Mouse (Mus musculus) heart, embryonic 12.5 days (tissue): ENCODE measurements around the gene Srrm4. TPM values are rescaled to one million over a fixed set of nuclear protein-coding genes. Genes with fewer than 3 reads are reported as not detected.

Experiments used
- ATAC-seq: fragments of 200-750 bp; cut with Nextera tagmentation; 2 replicates; pipeline ENCODE4 v1.8.0; 2017; ENCODE audit warnings: moderate TSS enrichment, moderate library complexity; ENCODE audit not compliant: insufficient number of reproducible peaks, low FRiP score
- H3K27ac ChIP-seq: fragments of 300-500 bp; sonication (generic); 2 replicates; pipeline ENCODE4 v1.5.1; 2016; ENCODE audit warnings: mild to moderate bottlenecking, moderate library complexity; ENCODE audit not compliant: poor library complexity, severe bottlenecking
- H3K27me3 ChIP-seq: fragments of 300-500 bp; sonication (generic); replicated peaks from 2 replicates; pipeline ENCODE4 v1.6.1; 2016; ENCODE audit warnings: mild to moderate bottlenecking, moderate library complexity
- H3K36me3 ChIP-seq: fragments of 300-500 bp; sonication (generic); 2 replicates; pipeline ENCODE4 v1.6.1; 2016; ENCODE audit warnings: mild to moderate bottlenecking, moderate library complexity
- H3K4me1 ChIP-seq: fragments of 300-500 bp; sonication (generic); replicated peaks from 2 replicates; pipeline ENCODE4 v1.6.1; 2016; ENCODE audit warnings: mild to moderate bottlenecking
- H3K4me2 ChIP-seq: fragments of 300-500 bp; sonication (generic); 2 replicates; pipeline ENCODE4 v1.6.1; 2016; ENCODE audit warnings: mild to moderate bottlenecking, moderate library complexity
- H3K4me3 ChIP-seq: fragments of 300-500 bp; sonication (generic); 2 replicates; pipeline ENCODE4 v1.5.1; 2016; ENCODE audit warnings: mild to moderate bottlenecking
- H3K9ac ChIP-seq: fragments of 300-500 bp; sonication (generic); 2 replicates; pipeline ENCODE4 v1.6.1; 2016; ENCODE audit warnings: mild to moderate bottlenecking, moderate library complexity
- H3K9me3 ChIP-seq: fragments of 300-500 bp; sonication (generic); replicated peaks from 2 replicates; pipeline ENCODE4 v1.6.1; 2016; ENCODE audit warnings: mild to moderate bottlenecking, moderate library complexity
- WGBS: fragments of 180-500 bp; shearing (Covaris S2); methylation state at CpG from one replicate; pipeline ENCODE4 v1.1.7; 2016; 5-methylcytosine and 5-hydroxymethylcytosine counted together
- polyA plus RNA-seq: library from polyadenylated mRNA; unstranded; fragments of >200 nt; fragmentation: Nextera tagmentation; extraction: Ambion mirVana; gene quantifications from 2 replicates; pipeline ENCODE4 v1.2.1, GENCODE M21; 2016

Srrm4 gene
- polyA plus RNA-seq, 1 experiment from 2014 or later = 1.7 TPM

DNA sequence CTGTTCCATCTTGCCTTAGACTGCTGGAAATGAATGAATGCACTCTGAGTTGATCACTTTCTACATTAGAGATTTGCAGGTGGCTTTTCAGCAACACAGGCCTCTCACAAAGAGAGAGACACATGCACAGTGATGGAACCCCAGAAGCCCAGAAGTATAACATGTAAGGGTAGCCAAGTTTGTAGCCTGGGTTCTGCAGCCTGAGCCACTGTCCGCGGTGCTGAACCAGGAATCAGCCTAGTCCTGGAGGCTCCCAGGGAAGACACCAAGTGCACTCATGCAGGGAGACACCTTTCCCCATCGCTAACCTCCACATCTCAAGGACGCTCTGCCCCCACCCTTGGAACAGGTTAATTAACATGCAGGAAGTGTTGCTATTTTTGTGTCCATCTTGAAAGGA, 73.6 kb downstream of the Srrm4 start:
- Histone ChIP-seq H3K9me3 (no peaks in the 10 kb centered on the region), H3K27me3 (no peaks in the 10 kb centered on the region), H3K4me2 (no peak overlapping the region), H3K4me3 (no peak overlapping the region), H3K36me3 (no peaks in the 10 kb centered on the region), H3K9ac (no peak overlapping the region), H3K27ac (no peak overlapping the region), H3K4me1 (peaks cover 4% of the 10 kb centered on the region)
- ATAC-seq = no peak
- WGBS = 21% methylated on average over 4 of the region's 4 CpGs

DNA sequence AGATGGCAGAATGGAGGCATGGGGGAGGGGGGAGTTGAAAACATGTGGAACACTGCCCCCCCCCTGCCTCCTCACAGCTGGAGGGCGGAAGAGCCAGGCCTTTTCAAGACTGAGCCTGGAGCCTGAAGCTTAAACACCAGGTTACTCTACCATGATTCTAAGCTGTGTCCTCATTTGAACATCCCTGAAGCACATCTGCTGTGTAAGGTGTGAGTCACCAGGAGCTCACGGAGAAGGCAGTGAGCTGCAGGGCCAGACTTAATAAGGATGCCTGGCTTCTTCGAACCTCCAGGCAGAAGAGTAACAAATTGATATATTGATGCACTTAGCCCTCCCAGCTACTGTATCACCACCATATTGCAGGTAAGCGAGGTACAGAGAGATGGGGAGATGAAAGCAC, 79.5 kb downstream of the Srrm4 start:
- no peak overlapping the region for H3K4me2 ChIP-seq
- peaks cover 21% of the 10 kb centered on the region for H3K4me1 ChIP-seq
- no peaks in the 10 kb centered on the region; the same call in 1 of the 2 replicates for H3K9me3 ChIP-seq
- 57% methylated on average over 4 of the region's 4 CpGs for WGBS
- no peaks in the 10 kb centered on the region for H3K27me3 ChIP-seq
- no peak for ATAC-seq
- no peaks in the 10 kb centered on the region for H3K36me3 ChIP-seq
- no peak overlapping the region for H3K27ac ChIP-seq
- H3K9ac ChIP-seq = no peak overlapping the region
- H3K4me3 ChIP-seq = no peak overlapping the region

DNA sequence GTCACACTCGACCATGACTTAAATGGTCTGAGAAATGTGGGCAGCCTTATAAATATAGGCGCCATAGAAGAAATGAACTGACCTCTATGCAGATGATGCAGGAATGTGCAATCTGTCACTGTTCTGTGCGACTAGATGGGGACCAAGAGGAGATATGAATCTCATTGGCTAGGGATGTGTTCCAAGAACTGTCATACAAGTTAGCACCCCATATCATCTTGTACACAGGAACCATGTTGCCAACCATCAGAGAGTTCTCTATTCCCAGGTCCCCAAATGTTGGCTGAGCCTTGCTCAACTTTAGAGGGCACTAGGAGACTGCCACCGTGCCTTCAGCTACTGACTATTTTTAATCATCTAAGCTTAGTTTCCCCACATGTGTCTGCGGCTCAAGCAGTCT, 81.4 kb downstream of the Srrm4 start:
- no peak for ATAC-seq
- Histone ChIP-seq H3K9me3 (no peaks in the 10 kb centered on the region; the same call in 1 of the 2 replicates), H3K4me1 (peaks cover 21% of the 10 kb centered on the region), H3K9ac (no peak overlapping the region), H3K36me3 (no peaks in the 10 kb centered on the region), H3K4me2 (no peak overlapping the region), H3K27me3 (no peaks in the 10 kb centered on the region), H3K27ac (no peak overlapping the region), H3K4me3 (no peak overlapping the region)
- WGBS = 64% methylated on average over 5 of the region's 5 CpGs

DNA sequence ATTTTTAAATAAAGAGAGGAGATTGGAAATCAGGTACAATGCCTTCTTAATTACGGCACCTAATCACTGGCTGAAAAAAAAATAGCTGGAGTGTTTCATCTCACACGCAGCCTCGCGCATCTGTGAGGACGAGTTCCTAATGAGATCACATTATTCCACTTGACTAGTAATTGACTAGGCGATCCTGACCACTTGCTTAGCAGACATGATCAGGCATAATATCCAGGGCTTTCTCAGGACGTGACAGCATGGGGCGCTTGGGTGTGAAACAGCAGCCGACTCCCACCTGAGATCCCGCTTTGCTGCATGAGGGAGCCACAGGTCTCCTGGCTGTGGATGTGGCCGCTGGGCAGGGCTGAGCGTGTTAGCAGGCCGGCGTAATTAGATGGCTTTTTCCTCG, 90.3 kb downstream of the Srrm4 start:
- 72% methylated on average over 15 of the region's 15 CpGs for WGBS
- ATAC-seq = no peak
- H3K4me2 ChIP-seq = no peak overlapping the region

DNA sequence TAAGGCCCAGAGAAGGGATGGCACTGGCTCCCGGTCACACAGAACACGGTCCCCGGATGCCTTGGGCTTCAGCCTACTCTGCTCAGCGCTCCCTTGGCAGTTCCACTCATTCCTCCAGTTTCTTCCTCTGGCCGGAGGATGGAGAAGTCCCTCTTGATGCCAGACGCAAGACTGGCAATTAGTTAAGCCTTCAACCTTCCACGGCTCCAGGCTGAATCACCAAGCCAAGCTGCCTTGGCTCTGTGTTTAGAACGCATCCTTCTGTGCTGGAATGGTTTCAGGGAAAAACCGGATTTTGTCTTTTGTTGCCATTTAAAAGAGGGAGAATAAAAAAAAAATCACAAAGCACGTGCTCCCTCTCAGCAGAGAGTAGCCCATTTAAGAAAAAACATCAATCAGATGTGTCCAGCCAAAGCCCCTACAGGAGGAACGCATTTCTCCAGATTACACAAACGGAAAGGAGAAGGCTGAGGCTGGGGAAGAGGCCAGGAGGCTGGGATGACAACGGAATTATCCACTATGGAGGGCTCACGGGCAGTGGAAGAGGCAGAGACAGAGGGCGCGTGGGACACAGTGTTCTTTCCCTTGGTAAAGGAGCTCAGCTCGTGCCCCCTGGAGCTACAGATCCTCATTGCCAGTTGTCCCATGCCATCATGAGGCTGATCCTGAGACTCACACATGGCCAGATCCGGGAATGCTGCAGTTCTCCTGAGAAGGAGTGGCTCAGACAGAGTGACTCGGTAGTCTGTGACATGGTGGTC, 92.6 kb downstream of the Srrm4 start:
- ATAC-seq = no peak
- Histone ChIP-seq H3K27me3 (peaks cover under 1% of the 10 kb centered on the region; the same call in 1 of the 2 replicates), H3K27ac (no peak overlapping the region), H3K36me3 (no peaks in the 10 kb centered on the region), H3K4me2 (no peak overlapping the region), H3K9ac (no peak overlapping the region), H3K9me3 (no peaks in the 10 kb centered on the region), H3K4me1 (0 out of 2 replicates have a peak, but pooled peaks cover 4% of the 10 kb centered on the region), H3K4me3 (no peak overlapping the region)
- WGBS = 77% methylated on average over 19 of the region's 19 CpGs

More for the DNA sequence above, 90.3 kb downstream of the Srrm4 start:
- Histone ChIP-seq H3K9ac (no peak overlapping the region), H3K36me3 (no peaks in the 10 kb centered on the region), H3K4me3 (no peak overlapping the region), H3K27me3 (no peaks in the 10 kb centered on the region), H3K9me3 (no peaks in the 10 kb centered on the region), H3K27ac (no peak overlapping the region), H3K4me1 (0 out of 2 replicates have a peak, but pooled peaks cover 4% of the 10 kb centered on the region)

DNA sequence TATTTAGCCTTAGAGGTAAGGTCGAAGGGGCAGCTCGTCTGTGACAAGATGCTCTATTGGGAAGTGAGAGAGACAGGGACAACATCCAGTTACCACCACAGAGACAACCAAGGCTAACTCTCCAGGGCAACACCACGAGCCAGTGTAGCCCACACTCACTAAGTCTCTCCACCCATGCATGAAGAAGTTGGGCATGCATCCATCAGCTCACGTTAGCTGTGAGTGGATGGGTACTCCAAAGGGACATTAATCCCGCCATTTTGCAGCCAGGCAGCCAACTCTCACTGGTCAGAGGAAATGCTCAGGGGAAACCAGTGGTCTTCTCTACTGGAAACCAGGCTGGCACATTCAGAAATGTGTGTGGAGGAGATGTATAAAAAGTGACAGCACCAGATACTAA, 93.8 kb downstream of the Srrm4 start:
- Histone ChIP-seq H3K9ac (no peak overlapping the region), H3K27ac (no peak overlapping the region), H3K4me2 (no peak overlapping the region), H3K4me3 (no peak overlapping the region), H3K36me3 (no peaks in the 10 kb centered on the region), H3K4me1 (0 out of 2 replicates have a peak, but pooled peaks cover 4% of the 10 kb centered on the region), H3K27me3 (peaks cover 3% of the 10 kb centered on the region; the same call in 1 of the 2 replicates), H3K9me3 (no peaks in the 10 kb centered on the region)
- ATAC-seq = no peak
- 77% methylated on average over 5 of the region's 5 CpGs for WGBS

DNA sequence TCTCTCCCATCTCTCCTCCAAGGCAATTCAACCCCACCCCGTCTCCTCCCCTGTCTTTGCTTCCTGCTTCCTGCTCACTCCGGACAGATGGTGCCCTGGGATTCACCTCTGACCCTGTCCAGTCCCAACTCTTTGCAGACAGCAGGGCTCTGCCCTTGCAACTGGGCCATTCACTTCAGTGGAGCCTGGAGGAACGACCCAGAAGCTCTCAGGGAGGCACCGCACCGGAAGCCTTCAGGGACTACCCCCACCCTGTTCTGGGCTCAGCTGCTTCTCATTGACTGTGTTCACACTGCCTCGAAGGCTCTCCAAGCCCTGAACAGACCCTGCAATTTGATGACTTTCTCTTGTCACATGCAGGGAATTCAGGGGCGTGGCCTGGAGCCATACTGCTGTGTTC, 94.4 kb downstream of the Srrm4 start:
- H3K36me3 ChIP-seq = no peaks in the 10 kb centered on the region
- no peak overlapping the region for H3K27ac ChIP-seq
- no peak overlapping the region for H3K4me3 ChIP-seq
- no peaks in the 10 kb centered on the region for H3K9me3 ChIP-seq
- H3K27me3 ChIP-seq = peaks cover 3% of the 10 kb centered on the region; the same call in 1 of the 2 replicates
- H3K4me1 ChIP-seq = peaks cover 10% of the 10 kb centered on the region
- 0 out of 2 replicates have a peak, but pooled peaks have one; percentile 22 for ATAC-seq
- H3K4me2 ChIP-seq = no peak overlapping the region
- no peak overlapping the region for H3K9ac ChIP-seq
- 47% methylated on average over 7 of the region's 7 CpGs for WGBS

DNA sequence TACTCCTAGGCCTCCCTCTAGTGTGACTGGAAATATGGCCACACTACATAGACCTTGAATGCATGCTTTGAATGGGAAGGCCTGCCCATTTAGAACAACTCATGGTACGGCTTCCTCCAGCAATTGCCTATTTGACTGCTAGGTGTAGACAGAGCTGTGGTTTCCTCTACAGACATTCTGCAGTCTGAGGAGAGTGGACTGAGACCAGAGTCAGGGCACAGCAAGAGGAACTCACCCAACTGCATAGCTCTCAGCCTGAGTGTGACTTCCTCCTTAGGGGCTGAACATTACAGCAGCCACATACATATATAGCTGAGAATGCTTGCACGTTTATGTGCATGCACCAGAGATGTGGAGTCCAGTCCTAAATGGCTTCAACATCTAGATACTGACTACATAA, 94.9 kb downstream of the Srrm4 start:
- Histone ChIP-seq H3K4me3 (no peak overlapping the region), H3K36me3 (no peaks in the 10 kb centered on the region), H3K9me3 (no peaks in the 10 kb centered on the region), H3K27me3 (peaks cover 3% of the 10 kb centered on the region; the same call in 1 of the 2 replicates), H3K4me2 (no peak overlapping the region), H3K27ac (no peak overlapping the region), H3K4me1 (peaks cover 15% of the 10 kb centered on the region), H3K9ac (no peak overlapping the region)
- ATAC-seq = no peak
- WGBS = 73% methylated on average over 2 of the region's 2 CpGs

DNA sequence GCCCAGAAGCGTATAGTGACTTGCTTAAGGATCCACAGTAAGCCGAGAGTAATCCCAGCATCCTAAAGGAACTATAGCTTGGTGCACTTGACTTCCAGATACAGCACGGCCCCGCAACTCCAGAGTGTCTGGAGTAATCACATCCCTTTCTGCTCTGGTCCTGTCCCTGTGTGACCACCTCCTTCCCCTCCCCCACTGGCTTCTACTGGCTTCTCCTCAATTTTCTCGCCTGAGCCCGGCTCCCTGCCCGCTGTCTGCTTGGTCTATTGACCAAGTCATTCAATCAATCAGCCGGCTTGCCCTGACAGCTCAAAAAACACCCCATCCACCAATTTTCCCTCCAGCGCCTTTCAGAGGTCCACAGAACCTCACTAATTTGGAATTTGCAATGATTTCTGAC, 96.2 kb downstream of the Srrm4 start:
- 69% methylated on average over 9 of the region's 9 CpGs for WGBS
- H3K27ac ChIP-seq = no peak overlapping the region
- H3K4me2 ChIP-seq = no peak overlapping the region
- H3K36me3 ChIP-seq = no peaks in the 10 kb centered on the region
- ATAC-seq = no peak
- peaks cover 3% of the 10 kb centered on the region; the same call in 1 of the 2 replicates for H3K27me3 ChIP-seq
- no peaks in the 10 kb centered on the region for H3K9me3 ChIP-seq
- peaks cover 27% of the 10 kb centered on the region for H3K4me1 ChIP-seq
- no peak overlapping the region for H3K4me3 ChIP-seq
- H3K9ac ChIP-seq = no peak overlapping the region

DNA sequence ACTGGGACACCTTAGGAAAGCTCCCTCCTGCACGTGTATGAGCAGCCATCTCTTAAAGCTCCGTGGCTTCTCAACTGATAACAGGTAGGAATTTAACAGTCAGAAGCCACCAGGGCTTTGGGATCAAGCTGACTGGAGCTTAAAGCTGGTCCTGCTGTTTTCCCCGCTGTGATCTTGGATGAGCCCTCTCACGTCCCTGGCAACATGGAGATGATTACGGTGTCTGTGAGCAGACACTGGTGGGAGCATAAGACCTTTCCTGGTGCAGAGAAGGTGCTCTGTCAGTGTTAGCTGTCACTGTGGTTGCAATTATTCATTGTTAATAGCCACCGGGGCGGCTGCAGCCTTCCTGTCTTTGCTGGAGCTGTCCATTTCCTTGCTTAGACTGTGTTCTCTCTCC, 97.2 kb downstream of the Srrm4 start:
- WGBS = 29% methylated on average over 7 of the region's 7 CpGs
- no peak for ATAC-seq
- Histone ChIP-seq H3K27me3 (peaks cover 3% of the 10 kb centered on the region; the same call in 1 of the 2 replicates), H3K36me3 (no peaks in the 10 kb centered on the region), H3K4me2 (no peak overlapping the region), H3K9me3 (no peaks in the 10 kb centered on the region), H3K4me3 (no peak overlapping the region), H3K4me1 (peaks cover 37% of the 10 kb centered on the region), H3K27ac (no peak overlapping the region), H3K9ac (no peak overlapping the region)

DNA sequence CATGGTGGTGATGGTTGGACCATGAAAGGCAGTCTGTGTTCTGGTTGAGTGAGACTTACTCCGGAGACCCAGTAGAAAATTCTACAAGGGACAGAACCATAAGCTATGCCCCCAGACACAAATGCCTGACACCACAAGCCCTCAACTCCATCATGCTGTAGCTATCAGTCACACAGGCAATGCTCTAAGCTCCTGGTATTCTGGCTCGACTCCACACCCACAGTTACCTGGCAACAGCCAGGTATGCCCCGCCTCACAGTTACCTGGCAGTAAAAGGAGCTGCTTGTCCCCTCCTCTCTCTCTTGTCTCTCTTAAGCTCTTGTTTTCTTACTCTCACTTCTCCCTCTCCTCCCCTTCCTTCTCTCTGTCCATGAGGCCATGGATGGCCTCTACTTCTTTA, 98.9 kb downstream of the Srrm4 start:
- no peak for ATAC-seq
- WGBS = 79% methylated on average over 3 of the region's 3 CpGs
- no peak overlapping the region for H3K9ac ChIP-seq
- H3K27ac ChIP-seq = no peak overlapping the region
- no peaks in the 10 kb centered on the region for H3K9me3 ChIP-seq
- H3K4me1 ChIP-seq = peaks cover 37% of the 10 kb centered on the region
- no peak overlapping the region for H3K4me2 ChIP-seq
- H3K27me3 ChIP-seq = peaks cover 3% of the 10 kb centered on the region; the same call in 1 of the 2 replicates
- no peak overlapping the region for H3K4me3 ChIP-seq
- H3K36me3 ChIP-seq = no peaks in the 10 kb centered on the region
